Mouse (Mus musculus) c-Kit-positive CD71-positive TER-119-positive erythroid progenitor cells, embryonic 14.5 days (primary cell): ENCODE data around the gene Por.

Source experiments
- DNase-seq: peaks from one replicate; pipeline ENCODE4 v3.0.0-alpha.2; 2013; ENCODE audit warnings: low spot score

Por gene

DNA sequence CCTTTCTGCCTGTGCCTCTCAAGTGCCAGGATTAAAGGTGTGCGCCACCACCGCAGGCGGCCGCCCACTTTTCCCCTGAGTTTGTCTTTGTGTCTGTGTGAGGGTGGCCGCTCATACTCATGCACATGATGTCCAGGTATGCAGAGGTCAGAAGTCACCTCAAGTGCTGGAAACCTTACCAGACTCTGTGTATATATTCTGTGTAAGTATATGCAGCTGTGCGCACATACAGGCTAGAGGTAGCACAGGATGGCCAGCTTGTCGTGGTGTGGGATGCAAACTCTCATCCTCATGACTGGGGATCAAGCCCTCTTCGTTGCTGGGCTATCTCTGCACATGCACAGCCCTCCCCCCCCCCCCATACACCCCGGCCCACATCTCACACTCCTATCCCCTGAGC lies 58.0 kb downstream of the Por start:
- no peak for DNase-seq

DNA sequence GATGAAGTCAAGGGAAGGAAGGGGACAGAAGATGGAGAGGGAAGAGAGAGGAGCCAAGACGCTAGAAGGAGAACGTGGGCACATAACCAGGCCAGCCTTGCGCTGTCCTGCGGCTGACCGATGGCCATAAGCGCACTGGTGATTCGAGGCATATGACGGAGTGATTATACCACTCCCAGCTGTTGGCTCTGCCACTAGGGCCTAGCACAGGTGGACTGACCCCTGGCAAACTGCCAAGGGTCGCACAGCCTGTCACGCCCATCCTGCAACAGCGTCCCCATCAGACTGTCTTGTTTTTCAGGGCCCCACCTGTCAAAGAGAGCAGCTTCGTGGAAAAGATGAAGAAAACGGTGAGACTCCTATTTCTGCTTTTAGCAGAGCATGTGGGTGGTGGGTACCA lies 58.5 kb downstream of the Por start:
- no peak for DNase-seq

DNA sequence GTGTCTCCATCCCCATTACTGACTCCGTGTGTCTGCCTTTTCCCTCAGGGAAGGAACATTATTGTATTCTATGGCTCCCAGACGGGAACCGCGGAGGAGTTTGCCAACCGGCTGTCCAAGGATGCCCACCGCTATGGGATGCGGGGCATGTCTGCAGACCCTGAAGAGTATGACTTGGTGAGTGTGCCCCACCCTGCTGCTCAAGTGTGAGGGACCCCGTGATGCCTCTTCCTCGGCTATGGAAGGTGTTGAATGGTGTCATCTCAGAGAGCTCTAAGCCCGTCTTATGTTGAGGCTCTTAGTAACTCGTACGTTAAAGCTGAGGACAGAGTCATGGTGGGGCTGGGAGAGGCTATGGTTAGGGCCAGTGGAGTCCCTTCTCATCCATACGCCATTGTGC lies 59.5 kb downstream of the Por start:
- no peak for DNase-seq

DNA sequence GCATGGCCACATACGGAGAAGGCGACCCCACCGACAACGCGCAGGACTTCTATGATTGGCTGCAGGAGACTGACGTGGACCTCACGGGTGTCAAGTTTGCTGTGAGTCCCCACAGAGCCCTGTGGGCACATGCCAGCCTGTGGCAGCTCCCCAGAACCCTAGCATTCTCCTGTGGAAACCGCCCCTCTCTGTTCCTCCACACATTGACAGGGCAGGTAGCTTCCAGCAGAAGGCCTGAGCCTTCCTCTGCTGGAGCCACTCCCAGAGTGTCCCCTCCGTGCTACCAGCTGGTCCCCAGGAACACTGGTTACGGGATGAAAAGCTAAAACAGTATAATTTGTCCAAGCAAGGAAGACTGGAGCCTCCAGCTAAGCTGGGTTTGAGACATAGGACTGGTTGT lies 60.4 kb downstream of the Por start:
- no peak for DNase-seq

DNA sequence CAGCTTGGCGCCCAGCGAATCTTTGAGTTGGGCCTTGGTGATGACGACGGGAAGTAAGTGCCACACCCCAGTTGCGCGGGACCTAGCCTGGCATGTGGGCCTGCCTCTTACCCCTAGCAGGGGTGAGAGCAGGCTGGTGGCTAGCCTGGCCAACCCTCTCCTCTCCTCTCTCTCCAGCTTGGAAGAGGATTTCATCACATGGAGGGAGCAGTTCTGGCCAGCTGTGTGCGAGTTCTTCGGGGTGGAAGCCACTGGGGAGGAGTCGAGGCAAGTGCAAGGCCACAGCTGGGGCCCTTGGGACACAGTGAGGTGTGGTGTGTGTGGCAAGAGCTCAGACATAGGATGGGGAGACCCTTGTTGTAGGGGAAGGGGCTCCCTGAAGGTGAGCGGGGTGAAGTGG lies 61.1 kb downstream of the Por start:
- DNase-seq = no peak

DNA sequence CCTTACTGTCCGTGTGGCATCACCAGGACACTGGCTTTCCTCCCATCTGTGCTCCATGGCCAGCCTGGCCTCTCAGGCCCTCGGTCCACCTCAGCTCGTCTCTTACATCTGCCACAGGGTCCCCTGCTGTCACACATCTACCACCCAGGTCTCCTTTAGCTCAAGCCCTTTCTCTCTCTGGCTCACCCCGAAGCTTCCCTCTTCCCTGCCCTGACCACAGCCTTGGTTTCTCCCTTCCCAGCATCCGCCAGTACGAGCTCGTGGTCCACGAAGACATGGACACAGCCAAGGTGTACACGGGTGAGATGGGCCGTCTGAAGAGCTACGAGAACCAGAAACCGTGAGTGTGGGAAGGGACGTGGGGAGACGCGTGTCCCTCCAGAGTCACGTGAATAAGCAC lies 61.5 kb downstream of the Por start:
- no peak for DNase-seq

DNA sequence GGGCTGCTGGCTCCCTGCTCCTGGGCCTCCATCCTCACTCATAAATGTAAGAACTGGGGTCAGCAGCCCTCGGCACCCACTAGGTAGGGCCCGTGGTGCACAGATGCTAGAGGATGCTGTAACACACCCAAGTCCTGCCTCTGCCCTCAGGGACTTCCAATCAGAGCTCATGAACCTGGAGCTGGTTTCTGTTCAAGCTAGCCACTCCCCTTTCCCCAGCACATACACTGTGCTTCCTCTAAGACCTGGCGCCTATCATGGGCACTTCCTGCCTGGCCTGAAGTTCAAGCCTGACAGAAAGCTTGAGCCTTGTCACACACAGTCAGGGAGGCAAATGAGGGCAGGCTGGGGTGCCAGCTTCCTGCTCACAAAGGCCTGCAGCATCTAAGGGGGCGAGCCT lies 63.2 kb downstream of the Por start:
- no peak for DNase-seq

DNA sequence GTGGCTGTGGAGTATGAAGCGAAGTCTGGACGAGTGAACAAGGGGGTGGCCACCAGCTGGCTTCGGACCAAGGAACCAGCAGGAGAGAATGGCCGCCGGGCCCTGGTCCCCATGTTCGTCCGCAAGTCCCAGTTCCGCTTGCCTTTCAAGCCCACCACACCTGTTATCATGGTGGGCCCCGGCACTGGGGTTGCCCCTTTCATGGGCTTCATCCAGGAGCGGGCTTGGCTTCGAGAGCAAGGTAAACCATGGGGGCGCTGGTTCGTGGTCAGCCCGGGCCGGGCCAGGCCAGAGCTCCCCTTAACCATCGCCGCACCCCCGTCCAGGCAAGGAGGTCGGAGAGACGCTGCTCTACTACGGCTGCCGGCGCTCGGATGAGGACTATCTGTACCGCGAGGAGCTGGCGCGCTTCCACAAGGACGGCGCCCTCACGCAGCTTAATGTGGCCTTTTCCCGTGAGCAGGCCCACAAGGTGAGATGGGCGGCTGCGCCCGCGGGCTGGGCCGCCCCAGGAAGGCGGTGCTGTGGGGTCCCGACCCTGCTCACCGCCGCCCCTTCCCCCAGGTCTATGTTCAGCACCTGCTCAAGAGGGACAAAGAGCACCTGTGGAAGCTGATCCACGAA lies 64.3 kb downstream of the Por start:
- no peak for DNase-seq

DNA sequence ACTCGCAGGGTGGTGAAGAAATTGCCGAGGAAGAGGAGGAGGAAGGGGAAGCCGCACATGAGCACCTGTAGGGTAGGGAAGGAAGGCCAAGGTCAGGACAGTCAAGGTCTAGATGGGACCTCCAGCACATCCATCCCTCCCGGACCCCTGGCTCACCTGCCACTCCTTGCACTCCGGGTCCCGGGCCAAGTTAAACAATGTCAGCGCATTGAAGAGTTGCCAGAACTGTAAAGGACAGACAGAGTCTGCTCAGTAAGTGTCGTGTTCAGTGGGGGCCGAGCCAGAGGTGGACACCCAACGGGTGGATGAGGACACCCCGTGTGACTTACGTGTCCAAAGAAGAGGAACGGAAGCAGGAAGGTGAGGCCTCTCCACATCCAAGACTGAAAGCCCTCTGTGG lies 65.9 kb downstream of the Por start:
- DNase-seq = no peak

DNA sequence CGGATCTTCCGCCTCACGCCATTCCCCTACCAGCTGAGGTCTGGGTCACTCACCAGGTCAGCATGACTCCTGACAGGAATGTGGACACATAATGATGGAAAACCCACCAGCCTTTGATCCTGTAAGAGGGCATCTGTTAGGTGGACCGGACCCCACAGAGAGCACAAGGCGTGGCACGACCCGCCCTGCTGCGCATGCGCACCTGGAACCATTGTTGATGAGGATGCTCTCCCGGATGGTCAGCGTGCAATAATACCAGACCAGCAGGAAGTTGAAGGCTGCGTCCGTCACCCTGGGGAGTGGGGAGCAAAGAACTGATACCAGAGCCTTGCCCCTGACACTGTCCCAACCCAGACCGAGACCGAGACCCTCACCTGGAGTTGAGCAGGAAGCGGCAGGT lies 66.7 kb downstream of the Por start:
- DNase-seq = no peak

DNA sequence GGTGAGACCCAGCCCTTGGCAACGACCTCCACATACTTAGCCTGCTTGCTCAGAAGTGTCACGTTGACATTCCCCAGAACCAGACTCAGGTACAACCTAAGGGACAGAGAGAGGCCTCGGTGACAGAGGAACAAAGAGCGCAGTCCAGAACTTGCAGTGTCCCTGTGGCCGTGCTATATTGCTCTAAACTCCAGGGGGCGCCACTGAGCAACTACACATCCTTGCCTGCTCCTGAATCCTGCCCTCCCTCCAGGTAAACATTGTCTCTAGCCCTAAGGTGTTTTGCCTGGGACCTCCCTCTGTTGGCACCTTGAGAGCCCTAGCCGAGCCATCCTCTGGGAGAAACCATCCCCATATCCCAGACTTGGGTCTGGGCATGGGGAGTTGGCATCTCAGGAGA lies 67.3 kb downstream of the Por start:
- peak; percentile 26 for DNase-seq

DNA sequence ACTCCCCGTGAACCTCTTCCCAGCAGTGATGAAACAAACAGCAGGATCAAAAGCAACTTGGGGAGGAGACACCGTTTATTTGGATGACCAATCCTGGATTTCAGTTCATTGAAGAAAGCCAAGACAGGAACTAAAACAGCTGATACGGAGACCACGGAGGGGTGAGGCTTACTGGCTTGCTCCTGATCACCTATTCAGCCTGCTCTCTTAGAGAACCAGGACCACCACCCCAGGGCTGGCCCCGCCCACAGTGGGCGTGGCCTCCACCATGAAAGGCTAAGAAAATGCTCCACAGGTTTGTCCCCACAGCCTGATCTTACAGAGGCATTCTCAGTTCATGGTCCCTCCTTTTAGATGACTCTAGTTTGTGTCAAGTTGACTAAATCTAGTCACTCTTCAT lies 68.4 kb downstream of the Por start:
- DNase-seq = no peak

DNA sequence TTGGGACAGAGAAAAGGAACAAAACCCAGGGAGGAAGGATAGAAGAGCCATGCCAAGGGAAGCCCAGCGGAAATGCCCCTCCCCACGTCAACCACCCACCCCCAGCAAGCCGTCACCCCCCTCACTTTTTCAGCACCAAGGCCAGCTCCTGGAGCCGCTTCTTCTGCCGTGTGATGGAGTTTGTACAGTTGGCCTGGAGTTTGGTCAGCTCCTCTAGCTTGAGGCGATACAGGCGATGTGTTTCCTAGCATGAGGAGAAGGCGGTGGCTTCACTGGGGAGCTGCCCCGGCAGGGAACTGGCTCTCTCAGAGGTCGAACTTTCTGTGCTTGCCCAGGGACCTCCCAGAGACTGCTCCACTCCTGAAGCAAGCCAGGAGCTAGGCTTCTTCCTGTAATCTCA lies 72.3 kb downstream of the Por start:
- peak; percentile 11 for DNase-seq

DNA sequence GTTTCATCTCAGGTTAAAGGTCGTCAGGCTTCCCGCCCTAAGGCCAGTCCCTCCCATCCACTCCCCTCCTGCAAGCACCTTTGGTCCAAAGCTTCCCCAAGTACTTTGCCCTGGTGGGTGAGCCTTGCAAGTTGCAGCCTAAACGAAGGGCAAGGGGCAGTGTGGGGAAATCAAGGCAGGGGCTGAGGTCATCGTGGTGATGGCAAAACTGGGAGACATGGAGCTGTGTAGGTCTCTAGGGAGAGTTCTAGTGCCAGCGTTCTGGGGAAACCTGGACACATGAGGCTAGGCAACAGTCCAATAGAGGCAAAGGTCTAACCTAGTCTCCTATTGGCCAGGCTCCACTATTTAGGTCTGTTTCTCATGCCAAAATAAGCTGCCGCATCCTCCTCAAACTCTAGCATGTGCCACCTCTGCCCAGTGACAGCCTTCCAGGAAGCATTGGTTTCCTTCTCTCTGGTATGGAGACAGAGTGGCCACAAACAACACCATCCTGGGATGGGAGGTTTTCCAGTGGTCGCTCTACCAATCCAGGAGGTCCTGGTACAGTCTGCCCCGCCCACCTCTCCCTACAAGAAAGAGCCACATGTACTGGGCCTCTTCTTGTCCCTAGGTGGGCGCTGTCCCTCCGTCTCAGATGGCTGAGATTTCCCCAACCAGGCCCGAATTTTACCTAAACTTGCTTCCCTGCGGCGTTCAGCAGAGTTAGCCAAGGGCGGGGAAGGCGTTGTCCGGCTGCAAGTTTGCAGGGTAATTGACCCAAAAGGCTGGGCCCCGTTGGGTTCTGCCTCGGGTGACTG lies 73.3 kb downstream of the Por start:
- DNase-seq = no peak

DNA sequence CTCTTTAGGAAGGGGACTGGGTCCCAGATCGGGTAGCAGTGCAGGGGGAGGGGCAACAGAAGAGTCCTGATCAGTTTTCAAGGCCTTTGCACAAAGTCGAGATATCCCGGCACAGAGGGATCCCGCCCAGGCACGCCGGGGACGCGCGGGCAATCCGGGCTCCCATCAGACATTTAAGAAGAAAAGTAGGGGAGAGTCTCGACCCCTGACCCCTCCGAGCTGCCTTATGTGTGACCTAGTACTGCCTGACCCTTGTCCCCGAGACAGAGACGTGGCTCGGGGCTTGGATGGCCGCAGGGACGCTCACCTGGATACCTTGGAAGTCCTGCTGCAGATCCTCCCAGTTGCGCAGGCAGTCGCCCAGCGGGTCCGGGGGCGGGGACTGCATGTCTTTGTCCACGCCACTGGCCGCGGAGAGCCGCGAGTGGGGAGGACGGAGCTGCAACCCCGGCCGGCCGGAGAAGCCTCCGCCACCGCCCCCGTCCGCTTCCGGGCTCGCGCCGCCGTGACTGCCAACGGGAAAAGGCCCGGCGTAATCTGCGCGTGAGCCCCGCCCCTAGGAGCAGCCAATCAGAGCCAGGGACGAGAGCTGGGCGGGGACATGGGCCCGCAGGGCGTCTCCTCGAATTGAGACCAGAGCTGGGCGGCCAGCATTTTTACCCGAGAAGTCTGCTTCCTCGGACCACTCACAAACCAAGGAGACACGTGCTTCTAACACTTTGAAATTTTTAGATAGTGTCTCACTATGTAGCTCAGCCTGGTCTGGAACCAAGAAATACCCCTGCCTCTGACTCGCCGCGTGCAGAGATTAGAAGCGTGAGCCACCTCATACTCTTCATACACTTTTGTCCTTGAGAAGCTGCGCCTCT lies 74.1 kb downstream of the Por start, which contains the start of gene Tmem120a:
TSS of gene Tmem120a (minus strand) at position 708 of the 869 bp plus-strand sequence.
- peak; percentile 88 for DNase-seq

DNA sequence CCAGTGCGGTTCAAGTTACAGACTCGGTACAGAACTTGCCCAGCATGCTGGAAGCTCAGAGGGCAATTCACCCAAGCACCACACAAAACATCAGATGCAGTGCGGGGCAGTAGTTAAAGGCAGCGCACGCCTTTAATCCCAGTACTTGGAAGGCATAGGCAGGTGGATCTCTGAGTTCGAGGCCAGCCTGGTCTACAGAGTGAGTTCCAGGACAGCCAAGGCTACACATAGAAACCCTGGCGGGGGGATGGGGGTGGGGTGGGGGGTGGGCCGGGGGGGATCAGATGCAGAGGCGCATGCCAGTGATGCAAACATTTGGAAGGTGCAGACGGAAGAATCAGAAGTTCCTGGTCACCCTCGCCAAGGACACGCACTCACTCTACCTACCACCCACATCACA lies 74.9 kb downstream of the Por start:
- no peak for DNase-seq

DNA sequence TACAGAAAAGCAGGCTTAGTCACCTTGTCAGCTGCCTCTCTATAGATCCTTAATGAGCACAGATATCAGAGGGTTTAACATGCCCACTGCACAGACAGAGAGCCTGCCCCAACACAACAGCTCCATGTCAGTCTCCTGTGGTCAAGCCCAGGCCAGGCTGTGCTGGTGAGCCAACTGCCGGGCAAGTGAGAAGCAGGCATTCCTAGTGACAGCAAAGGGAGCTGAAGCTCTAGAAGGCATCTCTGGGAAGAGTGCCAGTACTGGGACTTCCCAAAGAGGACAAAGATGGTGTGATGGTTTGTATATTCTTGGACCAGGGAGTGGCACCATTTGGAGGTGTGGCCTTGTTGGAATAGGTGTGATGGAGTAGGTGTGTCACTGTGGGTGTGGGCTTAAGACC lies 81.2 kb downstream of the Por start:
- DNase-seq = no peak

DNA sequence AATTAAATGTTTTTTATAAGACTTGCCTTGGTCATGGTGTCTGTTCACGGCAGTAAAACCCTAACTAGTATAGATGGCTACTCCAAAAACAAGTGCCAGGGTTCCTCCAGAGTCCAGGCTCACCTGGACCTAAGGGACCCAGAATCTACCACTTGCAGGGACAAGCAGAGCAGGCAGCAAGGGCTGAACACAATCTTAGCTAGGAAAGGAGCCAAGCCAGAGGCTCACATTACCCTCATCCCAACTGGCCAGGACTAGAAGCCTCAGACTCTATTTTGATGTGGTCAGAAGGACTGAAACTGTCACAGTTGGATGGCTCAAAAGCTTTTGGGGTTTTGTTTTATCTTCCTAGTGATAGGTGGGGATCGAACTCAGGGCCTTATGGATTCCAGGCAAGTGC lies 81.8 kb downstream of the Por start:
- DNase-seq = no peak

DNA sequence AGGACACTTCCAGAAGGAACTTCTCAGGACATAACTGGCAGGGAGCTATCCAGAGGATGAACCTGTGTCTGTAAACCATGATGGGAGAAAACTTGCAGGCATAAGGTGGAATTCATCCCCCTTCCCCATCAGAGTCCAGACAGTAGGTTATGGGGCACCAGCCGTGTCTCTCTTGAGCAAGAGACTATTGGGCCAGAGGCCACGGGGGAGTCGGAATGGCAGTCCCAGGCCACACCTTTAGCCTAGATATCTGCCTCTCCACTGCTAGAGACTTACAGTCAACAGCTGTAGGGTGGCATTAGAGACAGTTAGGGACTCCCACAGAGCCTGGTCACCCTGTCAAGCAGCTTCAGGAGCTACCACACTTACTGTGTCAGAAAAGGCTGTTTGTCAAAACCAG lies 92.0 kb downstream of the Por start:
- no peak for DNase-seq

DNA sequence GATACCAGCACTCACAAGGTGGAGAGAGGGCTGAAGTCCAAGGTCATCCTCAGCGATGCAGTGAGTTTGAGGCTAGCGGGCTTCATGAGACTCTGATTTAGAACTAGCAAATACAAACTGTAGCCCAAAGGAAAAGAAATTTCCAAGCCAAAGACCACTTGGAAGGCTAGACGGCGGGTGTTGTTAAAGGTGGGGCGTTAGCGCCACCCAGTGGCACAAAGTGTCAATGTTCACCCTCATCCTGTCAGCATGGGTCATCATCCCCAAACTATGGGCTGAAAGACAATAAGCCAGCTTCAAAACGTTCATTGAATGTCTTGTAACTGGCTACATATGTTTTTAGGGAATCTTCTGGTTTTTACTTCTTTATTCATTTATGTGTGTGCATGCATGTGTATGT lies 93.7 kb downstream of the Por start:
- DNase-seq = peak; percentile 52

DNA sequence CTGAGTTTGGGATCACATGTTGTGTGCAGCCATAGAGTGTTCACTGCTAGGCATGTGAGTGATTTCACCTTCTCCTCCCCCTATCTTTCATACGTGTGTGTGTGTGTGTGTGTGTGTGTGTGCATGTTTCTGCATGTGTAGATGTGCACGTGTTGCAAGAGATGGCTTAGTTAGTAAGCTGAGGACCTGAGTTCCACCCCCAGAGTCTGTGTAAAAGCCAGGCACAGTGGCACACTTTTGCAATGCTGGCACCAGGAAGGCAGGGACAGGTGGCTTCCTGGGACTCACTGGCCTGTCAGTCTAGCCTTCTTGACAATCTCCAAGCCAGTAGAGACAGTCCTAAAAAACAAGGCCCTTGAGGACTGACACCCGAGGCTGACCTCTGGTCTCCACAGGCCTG lies 95.1 kb downstream of the Por start:
- DNase-seq = no peak

DNA sequence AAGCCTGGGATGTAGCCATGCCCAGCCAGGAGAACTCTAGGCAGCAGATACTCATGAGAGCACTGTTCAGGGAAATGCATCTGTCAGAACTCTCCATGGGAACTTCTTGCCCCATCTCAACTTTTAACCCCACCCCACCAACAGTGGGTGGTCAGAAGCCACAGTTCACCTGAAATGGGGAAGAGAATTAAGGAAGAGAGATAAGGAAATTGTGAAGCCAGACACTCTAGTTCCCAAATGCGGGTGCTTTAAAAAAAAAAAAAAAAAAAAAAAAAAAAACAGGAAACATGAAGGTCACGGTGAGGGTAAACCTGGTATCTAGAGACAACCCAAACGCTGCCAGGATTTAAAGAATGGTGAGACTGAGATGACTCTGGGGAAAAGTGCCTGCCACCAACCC lies 102.7 kb downstream of the Por start:
- no peak for DNase-seq

DNA sequence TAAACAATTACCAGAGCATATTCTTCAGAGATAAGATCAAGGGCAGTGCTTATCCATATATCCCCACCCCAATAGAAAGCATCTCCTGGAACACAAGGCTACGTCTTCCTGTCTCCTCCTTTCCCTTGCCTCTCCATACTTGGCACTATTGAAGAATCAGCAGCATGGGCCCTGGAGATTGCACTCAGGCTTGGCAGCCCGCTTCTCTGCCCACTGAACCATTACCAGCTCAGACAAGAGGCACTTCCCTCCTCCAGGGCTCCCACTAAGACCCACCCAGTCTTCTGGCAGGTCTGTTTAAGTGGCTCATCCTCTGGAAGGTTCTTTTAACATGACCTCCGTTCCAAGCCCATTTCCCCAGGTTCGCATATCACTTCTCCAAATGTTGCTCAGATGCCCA lies 106.7 kb downstream of the Por start:
- DNase-seq = no peak
